Mouse (Mus musculus) lung, postnatal 36 days (tissue): ENCODE results near the gene Zfp607a.
"Not testable (repeated sequence)": the region's sequence is repeated elsewhere in the genome, so short reads cannot be mapped to it uniquely, and the experiment has no call there.

ENCODE experiments used
- DNase-seq: peaks from one replicate; pipeline ENCODE4 v3.0.0; 2022; ENCODE audit warnings: mixed read lengths

Gene Zfp607a

GRCm38 (mm10) chr7:27857227-27857626 lies at the start of gene Zfp607a:
TSS of gene Zfp607a (plus strand) at chr7:27857527.
- DNase-seq, result no peak

GRCm38 (mm10) chr7:27818526-27819110 lies 38.7 kb upstream of the Zfp607a start:
- no peak for DNase-seq

GRCm38 (mm10) chr7:27822611-27823010 lies 34.7 kb upstream of the Zfp607a start:
- DNase-seq, result no peak

- no peak for DNase-seq
These were observed 23.2 kb upstream of the Zfp607a start for GRCm38 (mm10) chr7:27834131-27834530.

GRCm38 (mm10) chr7:27837896-27838295 lies 19.4 kb upstream of the Zfp607a start:
- peak; percentile 1 for DNase-seq

- peak; percentile 94 for DNase-seq
These were observed 18.7 kb upstream of the Zfp607a start, which contains the start of gene Zfp59 for GRCm38 (mm10) chr7:27838323-27839249. TSS of gene Zfp59 (plus strand) at chr7:27838607.

- DNase-seq, result no peak
These were observed 17.7 kb upstream of the Zfp607a start for GRCm38 (mm10) chr7:27839596-27839995.

- no peak for DNase-seq
These were observed 17.2 kb upstream of the Zfp607a start for GRCm38 (mm10) chr7:27840104-27840503.

GRCm38 (mm10) chr7:27859301-27860251 lies 2.2 kb downstream of the Zfp607a start:
- DNase-seq, result peak; percentile 11

- peak; percentile 91 for DNase-seq
These were observed 3.3 kb downstream of the Zfp607a start for GRCm38 (mm10) chr7:27860396-27861235.

- DNase-seq, result not testable (repeated sequence)
These were observed 5.3 kb downstream of the Zfp607a start for GRCm38 (mm10) chr7:27862578-27862977.

GRCm38 (mm10) chr7:27881721-27882120 lies 24.4 kb downstream of the Zfp607a start:
- peak; percentile 62 for DNase-seq

- no peak for DNase-seq
These were observed 43.3 kb downstream of the Zfp607a start for GRCm38 (mm10) chr7:27900601-27901000.

GRCm38 (mm10) chr7:27905061-27905848 lies 47.9 kb downstream of the Zfp607a start:
- DNase-seq, result no peak

- DNase-seq, result not testable (repeated sequence)
These were observed 53.6 kb downstream of the Zfp607a start for GRCm38 (mm10) chr7:27910952-27911351.

GRCm38 (mm10) chr7:27927041-27927440 lies 69.7 kb downstream of the Zfp607a start:
- not testable (repeated sequence) for DNase-seq

- DNase-seq, result peak; percentile 71
These were observed 71.7 kb downstream of the Zfp607a start, which contains the start of gene Zfp974 for GRCm38 (mm10) chr7:27928818-27929695. TSS of gene Zfp974 (minus strand) at chr7:27929460.
